Mouse (Mus musculus) embryo, embryonic 10 days (tissue): ENCODE data around the gene Pgk1.
A peak's percentile ranks its signal among the peaks of the same experiment; 100 is the strongest.
"Not testable (repeated sequence)": the region's sequence is repeated elsewhere in the genome, so short reads cannot be mapped to it uniquely, and the experiment has no call there.

Experiments
- DNase-seq: peaks from one replicate; pipeline ENCODE4 v3.0.0-alpha.2; 2015; ENCODE audit warnings: low spot score

Pgk1 gene

DNA sequence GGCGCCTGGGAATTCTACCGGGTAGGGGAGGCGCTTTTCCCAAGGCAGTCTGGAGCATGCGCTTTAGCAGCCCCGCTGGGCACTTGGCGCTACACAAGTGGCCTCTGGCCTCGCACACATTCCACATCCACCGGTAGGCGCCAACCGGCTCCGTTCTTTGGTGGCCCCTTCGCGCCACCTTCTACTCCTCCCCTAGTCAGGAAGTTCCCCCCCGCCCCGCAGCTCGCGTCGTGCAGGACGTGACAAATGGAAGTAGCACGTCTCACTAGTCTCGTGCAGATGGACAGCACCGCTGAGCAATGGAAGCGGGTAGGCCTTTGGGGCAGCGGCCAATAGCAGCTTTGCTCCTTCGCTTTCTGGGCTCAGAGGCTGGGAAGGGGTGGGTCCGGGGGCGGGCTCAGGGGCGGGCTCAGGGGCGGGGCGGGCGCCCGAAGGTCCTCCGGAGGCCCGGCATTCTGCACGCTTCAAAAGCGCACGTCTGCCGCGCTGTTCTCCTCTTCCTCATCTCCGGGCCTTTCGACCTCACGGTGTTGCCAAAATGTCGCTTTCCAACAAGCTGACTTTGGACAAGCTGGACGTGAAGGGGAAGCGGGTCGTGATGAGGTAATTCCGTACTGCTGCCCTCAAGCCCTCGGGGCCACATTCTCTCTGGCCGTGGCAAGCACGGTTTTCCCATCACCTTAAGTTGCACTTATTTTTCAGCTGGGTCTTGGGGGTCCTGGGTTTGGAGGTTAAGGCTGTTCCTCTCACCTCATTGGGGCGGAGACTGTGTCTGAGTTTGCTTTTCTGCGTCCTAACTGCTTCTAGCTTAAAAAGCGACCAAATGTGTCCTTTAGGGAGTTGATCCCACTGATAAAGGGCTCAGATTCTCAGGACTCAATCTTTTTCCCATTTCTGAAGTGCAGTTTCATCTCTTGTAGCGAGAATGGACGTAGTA, at the start of gene Pgk1:
Pgk1 (plus strand) TSS at position 388 of the 937 bp plus-strand sequence.
- peak; percentile 96 for DNase-seq

DNA sequence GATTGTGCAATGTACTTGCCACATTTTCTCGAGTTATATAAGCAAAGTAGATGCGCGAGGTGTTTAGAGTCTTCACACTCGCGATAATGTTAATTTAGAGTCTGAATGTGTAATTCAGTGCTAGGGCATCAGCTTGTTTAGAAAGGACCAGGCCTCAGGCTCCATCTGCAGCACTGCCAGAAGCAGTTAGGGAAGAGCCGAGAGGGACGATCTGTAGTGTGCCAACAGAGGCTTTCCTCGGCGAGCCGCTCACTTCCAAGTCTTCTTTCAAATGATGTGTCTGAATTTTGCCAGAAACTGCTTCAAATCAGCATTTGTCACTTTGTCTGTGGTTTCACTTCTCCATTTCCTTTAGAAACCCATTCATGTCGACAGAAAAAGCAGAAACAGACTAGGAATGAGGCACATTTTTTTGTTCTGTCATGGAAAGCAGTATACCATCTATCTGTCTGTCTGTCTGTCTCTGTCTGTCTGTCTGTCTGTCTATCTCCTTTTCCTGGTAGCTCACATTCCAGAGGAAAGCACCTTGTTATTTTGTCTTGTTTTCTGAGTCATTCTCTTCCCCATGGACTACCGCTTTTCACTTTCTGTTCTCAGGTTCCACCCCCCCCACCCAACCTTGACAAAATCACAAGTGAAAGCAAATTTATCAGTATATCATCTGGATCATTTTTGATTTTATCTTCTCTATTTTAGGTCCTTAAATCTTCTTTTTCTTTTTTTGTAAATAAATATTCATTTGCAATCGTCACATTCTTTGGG, 47.4 kb upstream of the Pgk1 start:
- no peak for DNase-seq

DNA sequence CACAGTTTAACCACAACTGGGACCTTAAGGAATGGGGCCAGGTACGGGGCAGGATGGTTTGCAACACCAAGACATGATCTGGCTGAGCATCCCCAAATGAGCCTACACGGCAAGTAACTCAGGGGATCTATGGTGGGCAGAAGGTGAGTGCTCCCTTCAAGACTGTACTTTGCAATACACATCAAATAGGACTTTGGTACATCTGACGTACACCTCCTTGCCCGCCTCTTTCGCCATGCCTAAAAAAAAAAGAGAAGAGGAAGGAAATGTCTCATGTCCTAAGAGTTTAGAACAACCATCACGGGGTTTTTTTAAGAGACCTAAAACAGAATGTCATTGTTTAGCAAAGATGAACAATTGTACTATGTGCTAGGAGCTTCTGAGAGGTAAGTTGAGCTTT, 44.0 kb upstream of the Pgk1 start, which contains the start of gene Tlr13:
Tlr13 (plus strand) TSS at position 269 of the 400 bp plus-strand sequence.
- no peak for DNase-seq

DNA sequence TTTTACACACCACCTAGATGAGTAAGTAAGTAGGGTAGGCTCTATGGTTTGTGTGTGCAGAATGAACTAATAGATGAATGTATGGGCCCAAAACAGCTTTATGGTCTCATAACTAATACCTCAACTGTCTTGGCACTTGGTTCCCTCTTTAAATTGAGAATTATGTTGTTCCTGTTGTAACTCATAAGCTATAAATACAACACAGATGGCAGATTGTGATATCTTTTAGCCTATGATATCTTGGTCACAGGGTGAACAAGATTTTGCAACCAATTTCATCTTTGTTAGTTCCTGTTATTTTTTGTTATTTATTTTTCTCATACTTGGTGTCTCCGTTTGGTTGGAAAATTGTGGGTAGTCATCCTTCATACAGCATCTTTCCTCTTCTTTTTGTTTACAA, 38.7 kb upstream of the Pgk1 start:
- DNase-seq, result no peak

DNA sequence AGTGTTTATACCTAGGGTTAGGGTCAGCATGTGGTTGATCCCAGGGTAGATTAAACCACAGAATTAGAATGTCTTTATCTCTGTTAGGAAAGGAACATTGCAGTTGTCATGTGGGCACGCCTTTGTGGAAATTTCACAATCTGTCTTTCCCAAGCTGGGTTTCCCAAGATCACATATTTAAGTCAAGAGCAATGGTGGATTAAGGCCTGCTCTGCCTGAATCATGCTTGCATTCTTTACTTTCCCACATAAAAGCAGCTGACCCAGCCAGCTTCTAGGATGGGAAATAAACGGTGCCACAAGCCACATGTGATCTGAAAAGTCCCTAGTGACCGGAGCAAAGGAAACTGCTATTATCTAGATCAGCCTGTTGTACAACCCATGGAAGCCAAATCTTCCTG, 37.4 kb upstream of the Pgk1 start:
- DNase-seq, result no peak

DNA sequence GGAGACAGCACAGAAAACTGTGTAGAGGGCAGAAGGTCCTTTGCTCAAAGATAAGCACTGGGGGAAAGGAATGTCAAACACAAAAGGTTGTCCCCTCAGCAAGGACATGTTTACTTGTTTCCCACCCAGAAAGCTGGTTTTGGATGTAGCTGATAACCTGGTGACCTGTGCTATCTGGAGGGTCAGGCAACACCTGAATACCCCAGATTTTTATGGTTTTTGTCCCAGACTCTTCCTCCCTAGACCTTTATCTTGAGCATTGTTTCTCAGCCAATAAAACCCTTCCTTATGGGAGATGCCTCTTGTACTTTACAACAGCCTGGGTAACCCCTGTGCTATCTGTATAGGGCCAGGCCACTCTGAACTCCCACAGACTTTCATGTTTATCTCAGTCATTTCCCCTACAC, 32.7 kb upstream of the Pgk1 start:
- DNase-seq, result no peak

DNA sequence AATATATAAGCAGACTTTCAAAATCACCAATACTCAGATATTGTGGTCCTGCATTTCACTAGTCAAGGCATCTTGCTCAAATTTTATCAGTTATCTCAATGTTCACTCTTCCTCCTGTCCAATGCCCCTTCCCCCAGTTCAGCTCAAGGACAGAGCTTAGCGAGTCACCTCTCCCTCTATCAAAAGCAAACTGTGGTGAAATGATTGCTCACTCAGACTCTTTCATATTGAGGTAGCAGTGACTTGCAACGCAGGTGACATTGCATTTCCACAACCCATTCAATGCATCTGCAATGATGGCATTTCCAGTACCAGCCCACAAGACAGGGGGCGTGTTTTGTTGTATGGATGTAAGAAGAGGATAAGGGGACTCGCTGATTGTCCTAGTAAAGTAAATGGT, 31.0 kb upstream of the Pgk1 start:
- no peak for DNase-seq

DNA sequence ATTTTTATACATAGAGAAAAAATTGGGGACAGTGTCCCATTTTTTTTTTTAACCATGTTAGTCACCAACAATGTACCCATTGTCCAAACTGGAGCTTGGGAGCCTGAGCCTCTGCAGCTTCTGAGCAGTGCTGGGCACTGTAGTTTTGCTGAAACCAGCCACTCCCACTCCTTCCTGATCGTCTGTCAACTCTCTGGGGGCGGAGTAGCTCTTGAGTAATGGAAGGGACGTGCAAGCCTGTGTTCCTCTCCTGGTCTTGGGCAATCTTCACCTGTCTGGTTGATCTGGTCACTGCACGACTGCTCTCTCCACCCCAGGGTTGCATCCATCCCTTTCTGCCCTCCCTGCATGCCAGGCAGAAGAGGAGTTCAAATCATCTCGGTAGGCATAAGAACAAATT, 22.9 kb upstream of the Pgk1 start:
- DNase-seq, result no peak

DNA sequence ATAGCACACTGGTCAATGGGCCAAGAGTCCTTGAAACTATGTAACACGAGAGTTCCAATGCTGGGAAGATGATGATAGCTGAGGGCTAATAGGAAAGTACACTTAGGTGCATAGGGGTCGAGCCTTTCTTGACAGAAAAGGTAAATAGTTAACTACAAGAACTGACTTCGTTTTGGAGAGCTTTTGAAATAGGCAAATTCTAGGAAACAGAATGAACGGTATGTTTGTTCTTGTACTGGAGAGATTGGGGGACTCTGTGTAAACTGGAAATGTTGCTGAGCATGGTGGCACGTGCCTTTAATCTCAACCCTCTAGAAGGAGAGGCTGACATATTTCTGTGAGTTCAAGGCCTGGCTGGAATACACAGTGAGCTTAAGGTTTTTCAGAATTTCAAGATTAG, 22.3 kb upstream of the Pgk1 start:
- DNase-seq, result no peak

DNA sequence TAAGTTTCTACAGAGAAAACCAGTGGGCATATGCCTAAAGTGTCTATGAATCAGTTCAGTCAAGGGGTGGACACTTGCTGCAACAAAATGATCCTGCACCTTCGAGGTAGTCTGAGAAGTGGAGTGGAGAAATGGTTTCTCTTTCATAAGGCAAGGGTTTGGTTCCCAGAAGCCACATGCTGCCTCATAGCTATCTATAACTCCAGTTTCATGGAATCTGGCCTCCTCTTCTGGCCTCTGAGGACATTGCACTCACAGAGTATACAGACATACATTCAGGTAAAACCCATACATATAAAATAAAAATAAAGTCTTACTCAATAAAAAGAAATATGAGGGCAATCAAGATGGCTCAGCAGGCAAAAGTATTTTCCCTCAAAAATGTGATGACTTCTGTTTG, 21.8 kb upstream of the Pgk1 start:
- DNase-seq, result no peak

DNA sequence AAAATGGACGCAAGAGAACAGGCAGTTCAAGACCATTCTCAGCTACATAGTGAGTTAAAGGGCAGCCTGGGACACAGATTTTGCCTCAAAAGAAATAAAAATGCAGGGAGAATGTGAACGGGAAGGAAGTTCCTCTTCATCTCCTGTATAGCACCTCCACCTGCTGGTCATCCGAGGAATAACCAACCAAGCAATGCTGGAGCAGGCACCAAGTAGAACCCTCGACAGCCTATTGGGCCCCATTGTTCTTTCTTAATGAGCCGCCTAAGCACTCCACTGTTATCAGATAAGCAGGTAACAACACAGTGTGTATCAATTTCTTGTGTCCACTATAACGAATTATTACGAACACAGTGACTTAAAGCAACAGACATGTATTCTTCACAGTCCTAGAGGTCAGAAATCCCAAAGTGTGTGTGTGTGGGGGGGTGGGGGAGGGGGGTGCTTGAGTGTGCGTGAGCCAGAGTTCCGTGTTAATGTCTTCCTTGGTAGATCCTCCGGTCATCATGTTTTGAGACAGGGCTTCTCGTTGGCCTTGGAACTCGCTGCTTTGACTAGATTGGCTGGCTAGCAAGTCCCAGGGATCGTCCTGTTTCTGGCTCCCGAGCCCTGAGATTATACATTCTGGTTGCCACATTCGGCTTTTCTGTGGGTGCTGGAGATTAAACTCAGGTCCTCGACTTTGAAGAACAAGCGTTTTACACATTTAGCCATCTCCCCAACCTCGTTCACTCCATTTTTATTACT, 15.6 kb upstream of the Pgk1 start:
- peak; percentile 84 for DNase-seq

DNA sequence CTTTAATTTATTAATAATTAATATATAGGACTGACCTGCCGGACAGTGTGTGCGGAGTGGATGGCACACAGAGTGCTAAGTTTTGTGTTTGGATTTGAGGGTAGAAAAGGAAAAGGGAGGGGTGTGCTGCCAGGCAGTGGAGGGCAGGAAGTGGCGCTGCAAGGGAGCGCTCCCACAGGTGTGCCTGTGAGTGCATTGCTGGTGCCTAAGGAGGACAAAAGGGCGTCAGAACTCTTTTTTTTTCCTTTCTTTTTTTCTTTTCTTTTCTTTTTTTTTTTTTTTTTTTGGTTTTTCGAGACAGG, 15.1 kb upstream of the Pgk1 start:
- DNase-seq, result no peak

DNA sequence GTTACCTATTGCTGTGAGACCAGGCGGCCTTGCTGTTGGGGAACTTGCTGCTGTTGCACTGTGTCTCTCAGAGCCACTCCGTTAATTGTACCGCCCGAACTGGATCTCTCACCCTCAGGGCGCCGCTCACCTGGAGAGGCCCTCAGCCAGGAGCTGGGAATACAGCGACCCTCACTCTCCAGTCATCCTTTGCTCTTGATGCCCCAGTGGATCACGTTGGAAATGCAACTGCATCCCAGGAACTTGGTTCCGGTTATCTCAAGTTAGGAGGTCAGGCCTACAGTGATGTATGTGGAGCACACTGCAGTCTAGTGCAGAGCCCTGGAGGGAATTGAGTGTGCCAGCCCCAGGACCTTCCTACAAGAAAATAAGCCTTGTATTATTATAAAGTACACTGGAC, 10.6 kb upstream of the Pgk1 start:
- DNase-seq, result no peak

DNA sequence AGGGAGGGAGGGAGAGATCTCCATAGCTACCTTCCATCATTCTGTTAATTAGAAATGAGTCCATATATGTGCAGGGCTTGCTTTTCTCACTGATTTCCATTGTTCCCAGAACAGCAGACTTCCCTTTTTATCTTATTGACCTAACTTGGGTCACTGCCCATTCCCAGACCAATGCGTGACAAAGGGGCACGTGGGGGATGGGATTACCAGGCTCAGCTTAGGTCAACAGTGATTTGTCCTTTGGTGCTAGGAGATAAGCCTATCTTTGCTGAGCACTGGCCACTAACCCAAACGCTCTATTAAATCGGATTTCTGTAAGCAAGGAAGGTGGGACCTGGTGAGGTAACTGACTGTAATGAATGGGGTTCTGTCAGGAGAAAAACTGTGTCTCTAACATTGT, 2.6 kb upstream of the Pgk1 start:
- peak; percentile 57 for DNase-seq

DNA sequence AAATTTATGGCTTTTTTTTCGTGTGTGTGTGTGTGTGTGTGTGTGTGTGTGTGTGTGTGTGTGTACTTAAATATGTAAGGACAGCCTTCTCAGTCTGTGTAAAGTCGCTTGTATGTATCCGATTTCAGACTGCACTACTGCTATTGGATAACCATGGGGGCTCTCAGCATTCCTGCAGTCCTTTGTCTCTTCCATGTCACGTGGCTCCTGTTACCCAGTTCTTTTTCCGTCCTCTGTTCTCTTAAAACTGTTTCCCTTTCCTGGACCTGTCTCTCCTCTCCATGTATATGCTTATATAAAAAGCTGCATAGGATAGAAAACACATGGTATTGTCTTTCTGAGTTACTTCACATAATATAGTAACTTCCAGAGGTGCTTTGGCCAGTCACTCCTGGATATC, 1.2 kb upstream of the Pgk1 start:
- DNase-seq, result peak; percentile 61

DNA sequence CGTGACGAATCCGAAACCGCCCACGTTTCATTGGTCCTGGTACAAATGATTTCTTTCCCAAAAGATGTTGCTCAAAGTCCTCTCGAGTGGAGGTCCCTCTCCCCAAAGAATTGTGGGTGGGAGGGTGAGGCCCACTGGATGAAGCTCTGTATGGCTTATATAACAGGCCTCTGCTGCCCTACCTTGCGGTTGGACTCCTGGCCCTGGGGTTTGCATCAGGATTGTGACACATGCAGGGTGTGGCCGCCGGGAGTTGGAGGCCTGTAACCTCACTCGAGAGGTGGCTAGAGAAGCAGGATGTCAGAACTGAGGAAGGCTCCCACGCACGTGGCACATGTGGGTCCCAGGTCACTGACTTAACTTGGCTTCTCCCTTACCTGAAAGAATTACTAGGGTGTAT, 837 bp downstream of the Pgk1 start:
- peak; percentile 40 for DNase-seq

DNA sequence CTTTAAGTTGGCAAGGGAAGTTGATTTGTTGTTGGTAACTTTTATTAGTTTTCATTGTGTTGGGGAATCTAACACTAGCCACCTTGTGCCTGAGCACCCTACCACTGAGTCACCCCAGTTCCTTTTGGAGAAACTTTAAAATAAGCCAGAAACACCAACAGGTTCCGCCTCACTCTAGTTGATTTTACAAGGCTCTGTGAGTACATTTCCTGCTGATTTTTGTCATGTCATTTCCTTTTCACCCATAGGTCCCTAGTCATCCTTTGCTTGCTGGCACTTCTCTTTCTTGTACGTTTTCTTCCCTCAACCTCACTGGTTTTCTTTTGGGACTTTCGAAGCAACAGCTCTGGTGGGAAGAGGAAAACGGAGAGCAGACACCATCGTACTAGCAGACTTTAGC, 2.5 kb downstream of the Pgk1 start:
- DNase-seq, result no peak

DNA sequence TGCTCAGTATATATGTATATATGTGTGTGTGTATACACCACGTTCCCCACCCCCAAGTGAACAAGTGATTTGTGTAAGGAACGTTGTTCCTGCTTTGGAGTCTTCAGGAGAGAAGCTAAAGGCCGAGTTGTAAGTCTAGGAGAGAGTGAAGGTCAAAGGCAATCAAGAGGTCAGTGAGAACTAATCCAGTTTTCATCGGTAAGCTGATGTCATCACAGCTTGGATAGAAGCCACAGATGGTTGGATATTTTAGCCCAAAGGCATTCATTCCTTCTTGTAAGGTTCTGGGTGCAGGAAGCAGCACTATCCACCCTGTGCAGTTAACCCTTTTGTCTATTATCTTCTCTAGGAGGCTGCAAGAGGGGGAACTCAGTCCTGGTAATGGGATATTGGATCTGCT, 3.2 kb downstream of the Pgk1 start:
- DNase-seq, result no peak

DNA sequence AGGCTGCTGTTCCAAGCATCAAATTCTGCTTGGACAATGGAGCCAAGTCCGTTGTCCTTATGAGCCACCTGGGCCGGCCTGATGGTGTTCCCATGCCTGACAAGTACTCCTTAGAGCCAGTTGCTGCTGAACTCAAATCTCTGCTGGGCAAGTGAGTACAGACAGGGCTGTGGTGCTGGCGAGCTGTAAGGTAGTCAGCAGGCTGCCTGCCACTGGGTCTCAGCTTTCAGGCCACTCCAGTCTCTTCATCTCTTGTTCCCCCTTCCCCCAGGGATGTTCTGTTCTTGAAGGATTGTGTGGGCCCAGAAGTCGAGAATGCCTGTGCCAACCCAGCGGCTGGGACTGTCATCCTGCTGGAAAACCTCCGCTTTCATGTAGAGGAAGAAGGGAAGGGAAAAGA, 7.5 kb downstream of the Pgk1 start:
- not testable (repeated sequence) for DNase-seq

DNA sequence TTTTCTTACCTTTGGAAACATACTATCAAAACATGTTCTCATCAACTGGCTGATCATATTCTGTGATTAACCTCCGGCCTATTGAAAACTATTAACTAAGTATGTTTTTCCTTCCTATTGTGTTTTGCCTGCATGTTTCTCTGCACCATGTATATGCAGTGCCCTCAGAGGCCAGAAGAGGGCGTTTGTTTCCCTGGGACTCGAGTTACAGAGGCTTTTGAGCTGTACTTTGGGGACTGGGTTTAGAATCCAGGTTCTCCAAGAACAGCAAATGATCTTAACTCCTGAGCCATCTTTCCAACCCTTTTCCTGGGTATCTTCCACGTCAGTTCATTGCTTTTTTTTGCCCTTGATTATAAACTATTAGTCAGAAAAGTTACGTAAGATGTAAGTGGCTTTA, 10.4 kb downstream of the Pgk1 start:
- DNase-seq, result no peak

DNA sequence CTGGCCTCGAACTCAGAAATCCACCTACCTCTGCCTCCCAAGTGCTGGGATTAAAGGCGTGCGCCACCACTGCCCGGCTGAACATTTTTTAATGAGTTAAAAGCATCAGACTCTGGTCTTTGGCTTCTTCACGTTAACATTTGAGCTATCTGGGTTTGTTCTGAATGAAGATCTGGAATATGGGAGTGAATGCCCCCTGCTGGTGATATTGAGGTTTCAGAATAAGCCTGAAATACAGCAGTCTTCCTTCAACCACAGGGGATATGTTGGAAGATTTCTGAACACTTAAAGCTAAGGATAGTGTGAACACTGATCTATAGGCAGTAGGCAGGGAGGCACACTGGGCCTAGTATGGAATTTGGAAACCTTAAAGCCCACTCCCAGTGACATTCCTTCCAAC, 12.0 kb downstream of the Pgk1 start:
- DNase-seq, result no peak

DNA sequence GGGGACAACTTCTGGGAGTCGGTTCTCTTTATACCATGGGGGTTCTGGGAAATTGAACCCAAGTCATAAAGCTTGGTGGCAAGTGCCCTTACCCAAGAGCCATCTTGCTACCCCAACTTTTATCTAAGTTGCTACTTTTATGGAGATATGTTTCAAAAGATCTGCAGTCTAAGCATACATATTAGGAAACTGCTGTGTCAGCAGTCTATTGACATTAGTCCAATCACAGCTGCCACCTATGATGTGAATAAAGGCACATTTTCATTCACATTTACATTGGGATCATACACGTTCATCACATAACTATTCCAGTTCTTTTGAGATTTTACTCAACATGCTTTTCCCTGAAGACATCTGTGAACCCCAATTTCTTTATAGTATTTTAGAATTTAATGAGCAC, 22.2 kb downstream of the Pgk1 start:
- DNase-seq, result no peak
